In the genomic region with DNA sequence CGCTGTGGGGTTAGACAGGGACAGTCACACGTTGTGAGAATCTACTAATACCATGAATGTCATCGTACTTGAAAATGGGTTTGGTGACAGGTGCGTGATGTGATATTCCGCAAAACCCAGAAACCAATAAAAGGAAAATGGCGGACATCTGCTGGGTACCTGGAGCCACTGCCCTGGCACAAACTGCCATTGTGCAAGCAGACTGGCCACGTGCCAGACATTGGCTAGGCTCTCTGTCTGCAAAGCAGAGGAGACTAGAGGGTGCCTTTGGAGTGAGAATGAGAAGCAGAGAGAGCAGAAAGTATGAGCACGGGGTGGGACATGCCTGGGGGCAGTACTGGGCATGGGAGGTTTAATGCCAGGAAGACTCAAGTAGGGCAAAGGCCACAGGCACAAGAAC, we compare ENCODE assay signal across 11 mouse cellular contexts.
DNase-seq lines count a peak whose midpoint lies in the region; TF ChIP-seq lines count a peak whose summit lies in the region.
"Had no signal": no experiment of that assay in that cellular context is flagged by ENCODE, and none has a peak within 500 bp of the region (broad histone marks: within the 10 kb centered on the region; RNA-seq: fewer than 3 reads in every experiment).

No protein-coding gene starts in this region.

- no peaks in the 10 kb centered on the region for H3K4me1 ChIP-seq in thymus, adult 2 months (replicated peaks; ENCODE audit: control insufficient read depth, insufficient read depth, low read length)

- DNase-seq in gastrocnemius, adult 2 months = peak; percentile 63
- no peak for DNase-seq in gastrocnemius, postnatal 36 days
- DNase-seq in left cerebral cortex, postnatal 4 days = peak; percentile 77
- no peak for DNase-seq in left cerebral cortex, adult 9 months (ENCODE audit: low spot score in 2 of 2)
- DNase-seq in adrenal gland, postnatal 25 days = peak; percentile 71
- DNase-seq in gastrocnemius, postnatal 25 days = peak; percentile 15
- no peak for DNase-seq in embryo, embryonic 10.5 days (ENCODE audit: low spot score)
- DNase-seq in thymus, adult 2 months = no peak

- no peaks in the 10 kb centered on the region for H3K36me3 ChIP-seq in thymus, adult 2 months (ENCODE audit: control insufficient read depth, insufficient read depth, low read length)
- H3K36me3 ChIP-seq: heart, embryonic 15.5 days had no signal

- H3K27me3 ChIP-seq in thymus, adult 2 months (ENCODE audit: control insufficient read depth, insufficient read depth, low read length) = no peaks in the 10 kb centered on the region
- H3K27me3 ChIP-seq: embryonic facial prominence, embryonic 13.5 days; heart, embryonic 15.5 days had no signal

- no peak overlapping the region for H3K4me3 ChIP-seq in gastrocnemius, adult 2 months
- H3K4me3 ChIP-seq in thymus, adult 2 months (ENCODE audit: control insufficient read depth, insufficient read depth, low read length) = no peak overlapping the region
- H3K4me3 ChIP-seq: embryonic facial prominence, embryonic 13.5 days; heart, embryonic 15.5 days had no signal

- intact Hi-C loops in gastrocnemius, adult 2 months (cut with DNase I) = no loop called here
- intact Hi-C loops in gastrocnemius, postnatal 36 days (cut with DNase I) = no loop called here
- intact Hi-C loops in left cerebral cortex, postnatal 4 days (cut with DNase I) = no loop called here

- no peak overlapping the region for H3K27ac ChIP-seq in gastrocnemius, adult 2 months
- H3K27ac ChIP-seq in thymus, adult 2 months (ENCODE audit: control insufficient read depth, insufficient read depth, low read length) = no peak overlapping the region
- H3K27ac ChIP-seq: embryonic facial prominence, embryonic 13.5 days; heart, embryonic 15.5 days; liver, embryonic 14.5 days had no signal

- TF ChIP-seq POLR2A in thymus, adult 2 months (IDR thresholded peaks at IDR 0.05; ENCODE audit: control insufficient read depth, extremely low read depth, insufficient read depth, low read length, poor library complexity) = no peak

- WGBS in thymus, adult 2 months = 89% methylated on average over 8 of the region's 8 CpGs

- no peak for TF ChIP-seq CTCF in gastrocnemius, adult 2 months (IDR thresholded peaks at IDR 0.05)
- TF ChIP-seq CTCF in thymus, adult 2 months (IDR thresholded peaks at IDR 0.05; ENCODE audit: borderline replicate concordance, control insufficient read depth, extremely low read depth, insufficient read depth, low read length, poor library complexity) = no peak

Comparison
In these comparisons a context has a peak if more than half of its experiments do, and no peak if none do; other contexts are left out.
1. DNase-seq: peak in gastrocnemius, adult 2 months (single experiment), left cerebral cortex, postnatal 4 days (single experiment), adrenal gland, postnatal 25 days (single experiment) and gastrocnemius, postnatal 25 days (single experiment); none in gastrocnemius, postnatal 36 days (0 of 2), left cerebral cortex, adult 9 months (0 of 2), embryo, embryonic 10.5 days (single experiment) and thymus, adult 2 months (single experiment).